Mouse (Mus musculus) testis, adult 2 months (tissue): ENCODE data around the gene Ubac2.

Source experiments
- CTCF ChIP-seq: fragments of 200-500 bp; IDR thresholded peaks from 2 replicates; pipeline ENCODE4 v1.5.1; 2012; ENCODE audit warnings: low read depth, mild to moderate bottlenecking, inconsistent platforms, low read length, moderate library complexity; ENCODE audit not compliant: control insufficient read depth, insufficient read depth, insufficient replicate concordance
- POLR2A ChIP-seq: fragments of 200-500 bp; IDR thresholded peaks from 2 replicates; pipeline ENCODE4 v1.6.1; 2012; ENCODE audit warnings: low read depth, mild to moderate bottlenecking, inconsistent platforms, low read length, moderate library complexity; ENCODE audit not compliant: control insufficient read depth

- TF ChIP-seq CTCF (no peak), POLR2A (no peak)
These were observed 163.0 kb downstream of the Ubac2 start for GRCm38 (mm10) chr14:122041413-122041825.
